Mouse (Mus musculus): ENCODE results near the gene Lgals2.

DNA sequence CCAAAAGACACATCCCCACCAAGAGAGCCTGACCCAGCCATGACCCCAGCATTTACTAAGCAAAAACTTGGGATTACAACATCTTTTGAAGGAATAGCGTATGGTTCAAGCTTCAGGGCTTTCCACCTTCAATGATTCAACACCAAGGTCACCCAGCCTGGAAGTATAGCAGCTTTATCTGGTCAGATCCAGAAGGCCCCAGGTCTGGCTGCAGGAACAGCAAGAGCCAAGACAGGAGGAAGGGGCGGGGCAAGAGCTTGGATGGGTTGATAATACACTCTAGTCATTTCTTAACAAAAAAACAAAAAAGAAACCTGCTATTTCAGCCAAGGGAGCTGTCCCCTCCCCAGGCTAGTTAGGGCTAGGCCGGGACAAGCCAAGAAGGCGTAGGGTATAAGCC, 42.2 kb upstream of the Lgals2 start:
- TF ChIP-seq CTCF (IDR thresholded peaks at IDR 0.05; ENCODE audit: extremely low read depth, insufficient read length, insufficient replicate concordance, low read depth, low read length), result no peak
- TF ChIP-seq POLR2A (IDR thresholded peaks at IDR 0.05; ENCODE audit: low read depth, low read length), result no peak
